Mouse (Mus musculus): ENCODE data around the gene Tmem260. TPM values are rescaled to one million over a fixed set of nuclear protein-coding genes. Genes with fewer than 3 reads are reported as not detected.

Tmem260 gene
- 10 to 100 TPM; 35.5 to 41.6 TPM for polyA plus RNA-seq (2017; shearing (Covaris generic))

DNA sequence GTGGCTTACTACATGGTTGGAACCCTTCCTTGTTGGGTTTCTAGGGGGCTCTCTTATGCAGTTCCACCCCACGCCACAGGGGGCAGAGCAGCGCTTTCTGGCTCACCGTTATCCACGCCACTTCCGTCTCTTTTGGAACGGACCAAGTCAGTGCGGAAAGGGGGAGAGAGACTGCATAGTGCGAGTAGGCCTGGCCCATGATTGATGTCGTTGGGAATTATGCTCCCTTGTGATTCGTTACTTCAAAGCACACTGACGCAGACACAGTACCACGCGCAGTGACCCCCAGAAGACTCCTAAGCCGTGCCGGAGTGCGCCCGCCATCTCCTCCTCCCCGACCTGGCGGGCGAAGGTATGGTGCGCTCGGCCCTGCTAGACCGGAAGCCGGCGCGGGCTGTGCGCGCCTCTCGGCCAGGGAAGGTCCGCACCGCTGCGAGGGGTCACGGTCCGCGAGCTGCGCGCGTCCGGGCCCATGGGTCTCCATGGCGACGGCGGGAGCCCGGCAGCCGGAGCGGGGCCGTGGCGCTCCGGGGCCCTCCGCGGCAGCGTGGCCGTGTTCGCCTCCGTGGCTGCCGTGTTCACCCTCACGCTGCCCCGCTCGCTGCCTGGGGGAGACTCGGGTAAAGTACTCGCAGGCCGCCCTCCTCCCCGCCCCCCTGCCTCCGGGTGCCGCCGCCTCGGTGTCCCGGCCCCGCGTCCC is at the start of gene Tmem260:
Tmem260 (plus strand) TSS at position 141 of the 700 bp plus-strand sequence.

Other genes starting within 250 kb of the Tmem260 start
- under 1 TPM; 0.10 to 0.48 TPM for gene Otx2, start 227.7 kb downstream of the Tmem260 start, polyA plus RNA-seq (2017; shearing (Covaris generic))

Measured in inflammation-experienced regulatory T-cells (primary cell).